Mouse (Mus musculus): ENCODE results near the gene Alk. TPM values are rescaled to one million over a fixed set of nuclear protein-coding genes. Genes with fewer than 3 reads are reported as not detected.

The Alk gene
- polyA plus RNA-seq, 1 experiment from 2014 or later, result 2.2 TPM

DNA sequence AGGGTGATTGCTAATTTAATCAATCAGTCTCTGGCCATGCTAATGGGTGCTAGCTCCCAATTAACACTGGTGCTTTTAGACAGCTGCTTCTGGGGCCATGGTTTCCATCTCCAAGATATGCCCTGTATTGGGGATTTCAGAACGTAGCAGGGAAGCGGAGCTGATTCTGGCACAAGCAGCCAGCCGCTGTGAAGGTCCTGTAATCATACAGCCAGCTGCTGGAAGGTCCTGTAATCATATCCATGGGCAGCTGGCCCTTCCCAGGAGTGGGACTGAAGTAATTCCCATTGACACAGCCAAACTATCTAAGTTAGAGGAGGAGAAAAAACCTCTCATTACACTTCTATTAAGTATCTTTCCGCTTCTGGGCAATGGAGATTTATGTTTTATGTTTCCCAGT lies 242.5 kb downstream of the Alk start:
- no peaks in the 10 kb centered on the region for H3K36me3 ChIP-seq
- no peak overlapping the region for H3K4me2 ChIP-seq (replicated peaks)
- no peaks in the 10 kb centered on the region for H3K4me1 ChIP-seq
- no peak overlapping the region for H3K27ac ChIP-seq
- no peak for ATAC-seq (ENCODE audit: low FRiP score, low read depth)
- WGBS, result 88% methylated on average over 4 of the region's 4 CpGs
- H3K4me3 ChIP-seq, result no peak overlapping the region
- no peak overlapping the region for H3K9ac ChIP-seq
- H3K9me3 ChIP-seq, result no peaks in the 10 kb centered on the region; the same call in 1 of the 2 replicates
- H3K27me3 ChIP-seq (replicated peaks), result no peaks in the 10 kb centered on the region

GRCm38 (mm10) chr17:72356759-72357302 lies 247.6 kb downstream of the Alk start:
- no peak for ATAC-seq (ENCODE audit: low FRiP score, low read depth)
- WGBS, result 44% methylated on average over 5 of the region's 5 CpGs

DNA sequence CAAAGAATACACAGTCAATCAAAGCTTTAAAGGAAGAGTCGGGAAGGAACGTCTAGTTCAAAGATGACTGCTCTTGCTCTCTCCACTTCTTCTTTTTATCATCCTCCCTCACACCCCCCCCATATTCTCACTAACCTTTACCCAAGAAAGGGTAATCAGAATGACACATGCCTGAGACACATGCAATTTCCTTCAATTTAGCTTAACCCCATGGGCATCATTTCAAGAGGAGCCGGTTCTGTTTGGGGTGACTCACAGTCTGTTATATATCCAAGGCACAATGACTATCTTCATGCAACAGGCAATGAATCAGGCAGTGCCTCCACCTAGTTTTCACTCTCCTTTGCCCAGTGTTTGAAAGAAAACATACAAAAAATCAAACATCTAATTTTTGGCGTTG lies 265.0 kb downstream of the Alk start:
- Histone ChIP-seq H3K9me3 (no peaks in the 10 kb centered on the region), H3K27me3 (replicated peaks) (no peaks in the 10 kb centered on the region), H3K4me1 (no peaks in the 10 kb centered on the region), H3K36me3 (no peaks in the 10 kb centered on the region), H3K27ac (no peak overlapping the region), H3K4me2 (replicated peaks) (no peak overlapping the region), H3K4me3 (no peak overlapping the region), H3K9ac (no peak overlapping the region)
- WGBS, result 91% methylated on average over 4 of the region's 4 CpGs
- ATAC-seq (ENCODE audit: low FRiP score, low read depth), result no peak

More at GRCm38 (mm10) chr17:72356759-72357302, 247.6 kb downstream of the Alk start:
- Histone ChIP-seq H3K4me3 (no peak overlapping the region), H3K27ac (no peak overlapping the region), H3K36me3 (no peaks in the 10 kb centered on the region), H3K4me1 (no peaks in the 10 kb centered on the region), H3K9me3 (no peaks in the 10 kb centered on the region; the same call in 1 of the 2 replicates), H3K4me2 (replicated peaks) (no peak overlapping the region), H3K27me3 (replicated peaks) (no peaks in the 10 kb centered on the region), H3K9ac (no peak overlapping the region)

DNA sequence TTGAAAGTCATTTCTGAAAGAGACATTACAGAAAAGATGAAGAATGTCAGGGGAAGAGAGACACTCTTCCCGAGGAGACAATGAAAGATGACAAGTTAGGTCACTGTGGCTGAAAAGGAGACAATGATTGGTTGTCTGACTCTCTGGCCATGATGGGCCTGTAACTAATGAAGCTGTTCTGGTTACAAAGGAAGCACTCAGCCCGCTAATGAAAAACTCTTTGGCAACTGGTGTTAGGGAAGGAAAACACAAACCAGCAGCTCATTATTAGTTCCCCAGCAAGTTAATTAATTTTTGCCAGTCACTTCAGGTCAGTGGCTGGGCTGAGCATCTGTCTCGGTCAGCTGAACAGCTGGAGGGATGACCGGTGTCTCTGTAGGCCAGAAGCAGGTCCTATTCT lies 271.5 kb downstream of the Alk start:
- H3K27me3 ChIP-seq (replicated peaks), result no peaks in the 10 kb centered on the region
- H3K27ac ChIP-seq, result no peak overlapping the region
- H3K4me1 ChIP-seq, result no peaks in the 10 kb centered on the region
- no peak overlapping the region for H3K4me3 ChIP-seq
- H3K9me3 ChIP-seq, result no peaks in the 10 kb centered on the region
- ATAC-seq (ENCODE audit: low FRiP score, low read depth), result no peak
- no peak overlapping the region for H3K4me2 ChIP-seq (replicated peaks)
- H3K9ac ChIP-seq, result no peak overlapping the region
- H3K36me3 ChIP-seq, result no peaks in the 10 kb centered on the region
- 45% methylated on average over 4 of the region's 4 CpGs for WGBS

- no peaks in the 10 kb centered on the region for H3K36me3 ChIP-seq
- H3K9ac ChIP-seq, result no peak overlapping the region
- 84% methylated on average over 4 of the region's 4 CpGs for WGBS
- H3K4me2 ChIP-seq (replicated peaks), result no peak overlapping the region
- no peak overlapping the region for H3K4me3 ChIP-seq
- no peak for ATAC-seq (ENCODE audit: low FRiP score, low read depth)
- H3K27ac ChIP-seq, result no peak overlapping the region
- H3K9me3 ChIP-seq, result no peaks in the 10 kb centered on the region
- H3K4me1 ChIP-seq, result no peaks in the 10 kb centered on the region
- no peaks in the 10 kb centered on the region for H3K27me3 ChIP-seq (replicated peaks)
These were observed 278.5 kb downstream of the Alk start for GRCm38 (mm10) chr17:72325941-72326340.

DNA sequence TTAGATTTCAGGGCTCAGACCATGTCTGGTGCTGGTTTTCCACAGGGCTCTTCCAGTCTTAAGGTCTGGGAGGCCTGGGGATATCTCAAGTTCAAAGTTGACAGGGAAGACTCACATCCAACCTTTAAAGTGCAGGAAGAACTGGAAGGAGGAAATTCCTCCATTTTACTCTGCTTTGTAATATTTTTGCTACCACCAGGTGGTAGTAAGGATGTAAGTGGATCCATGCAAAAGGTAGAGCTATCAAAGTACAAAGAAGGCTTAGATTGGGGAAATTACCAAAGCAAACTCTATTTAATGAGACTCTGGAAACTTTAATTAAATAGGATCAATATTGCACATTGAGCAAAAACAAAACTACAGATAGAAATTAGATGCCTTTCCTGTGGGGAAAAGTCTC lies 284.9 kb downstream of the Alk start:
- no peaks in the 10 kb centered on the region for H3K9me3 ChIP-seq
- no peak for ATAC-seq (ENCODE audit: low FRiP score, low read depth)
- H3K9ac ChIP-seq, result no peak overlapping the region
- H3K36me3 ChIP-seq, result no peaks in the 10 kb centered on the region
- H3K4me1 ChIP-seq, result no peaks in the 10 kb centered on the region
- H3K4me2 ChIP-seq (replicated peaks), result no peak overlapping the region
- no peaks in the 10 kb centered on the region for H3K27me3 ChIP-seq (replicated peaks)
- H3K27ac ChIP-seq, result no peak overlapping the region
- no peak overlapping the region for H3K4me3 ChIP-seq

DNA sequence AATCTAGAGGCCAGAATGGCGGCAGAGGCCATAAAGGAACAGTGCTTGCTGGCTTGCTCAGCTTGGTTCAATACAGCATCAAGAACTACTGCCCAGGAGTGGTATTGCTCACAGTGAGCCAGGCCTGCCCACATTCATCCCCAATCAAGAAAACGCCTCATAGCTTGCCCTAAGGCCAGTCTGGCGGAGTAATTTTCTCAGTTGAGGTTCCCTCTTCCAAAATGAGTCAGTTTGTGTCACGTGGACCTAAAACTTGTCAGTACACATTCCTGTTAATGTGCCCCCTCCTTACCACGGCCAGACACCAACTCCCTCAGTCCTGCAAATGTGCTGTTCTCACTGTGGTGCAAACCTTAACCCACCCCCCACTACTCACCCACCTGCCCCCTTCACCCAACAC lies 304.8 kb downstream of the Alk start:
- Histone ChIP-seq H3K27ac (no peak overlapping the region), H3K9me3 (no peaks in the 10 kb centered on the region), H3K4me3 (no peak overlapping the region), H3K9ac (no peak overlapping the region), H3K4me2 (replicated peaks) (no peak overlapping the region), H3K27me3 (replicated peaks) (no peaks in the 10 kb centered on the region), H3K4me1 (no peaks in the 10 kb centered on the region), H3K36me3 (no peaks in the 10 kb centered on the region)
- ATAC-seq (ENCODE audit: low FRiP score, low read depth), result no peak
- whole genome bisulfite sequencing, result 81% methylated on average over 5 of the region's 5 CpGs

- no peak for ATAC-seq (ENCODE audit: low FRiP score, low read depth)
- no peak overlapping the region for H3K4me2 ChIP-seq (replicated peaks)
- no peak overlapping the region for H3K27ac ChIP-seq
- H3K27me3 ChIP-seq (replicated peaks), result no peaks in the 10 kb centered on the region
- WGBS, result 94% methylated on average over 1 of the region's 1 CpGs
- H3K9ac ChIP-seq, result no peak overlapping the region
- H3K36me3 ChIP-seq, result no peaks in the 10 kb centered on the region
- H3K4me3 ChIP-seq, result no peak overlapping the region
- H3K4me1 ChIP-seq, result no peaks in the 10 kb centered on the region
- no peaks in the 10 kb centered on the region for H3K9me3 ChIP-seq
These were observed 308.1 kb downstream of the Alk start for GRCm38 (mm10) chr17:72296349-72296748.

DNA sequence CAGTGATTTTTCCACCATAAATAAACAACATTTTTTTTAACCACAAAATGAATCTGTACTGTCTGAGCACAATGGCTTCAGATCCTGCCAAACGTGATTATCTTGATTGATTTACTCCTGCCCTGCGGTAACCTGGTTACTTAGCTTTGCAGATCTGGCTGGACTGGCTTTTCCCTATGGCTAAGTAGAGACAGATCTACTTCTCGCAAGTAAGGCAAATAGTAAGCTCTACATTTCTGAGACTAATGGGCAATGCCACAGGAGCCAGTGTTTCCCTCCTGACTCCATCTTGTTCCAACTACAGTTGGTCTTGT lies 311.2 kb downstream of the Alk start:
- whole genome bisulfite sequencing, result 83% methylated on average over 3 of the region's 3 CpGs

DNA sequence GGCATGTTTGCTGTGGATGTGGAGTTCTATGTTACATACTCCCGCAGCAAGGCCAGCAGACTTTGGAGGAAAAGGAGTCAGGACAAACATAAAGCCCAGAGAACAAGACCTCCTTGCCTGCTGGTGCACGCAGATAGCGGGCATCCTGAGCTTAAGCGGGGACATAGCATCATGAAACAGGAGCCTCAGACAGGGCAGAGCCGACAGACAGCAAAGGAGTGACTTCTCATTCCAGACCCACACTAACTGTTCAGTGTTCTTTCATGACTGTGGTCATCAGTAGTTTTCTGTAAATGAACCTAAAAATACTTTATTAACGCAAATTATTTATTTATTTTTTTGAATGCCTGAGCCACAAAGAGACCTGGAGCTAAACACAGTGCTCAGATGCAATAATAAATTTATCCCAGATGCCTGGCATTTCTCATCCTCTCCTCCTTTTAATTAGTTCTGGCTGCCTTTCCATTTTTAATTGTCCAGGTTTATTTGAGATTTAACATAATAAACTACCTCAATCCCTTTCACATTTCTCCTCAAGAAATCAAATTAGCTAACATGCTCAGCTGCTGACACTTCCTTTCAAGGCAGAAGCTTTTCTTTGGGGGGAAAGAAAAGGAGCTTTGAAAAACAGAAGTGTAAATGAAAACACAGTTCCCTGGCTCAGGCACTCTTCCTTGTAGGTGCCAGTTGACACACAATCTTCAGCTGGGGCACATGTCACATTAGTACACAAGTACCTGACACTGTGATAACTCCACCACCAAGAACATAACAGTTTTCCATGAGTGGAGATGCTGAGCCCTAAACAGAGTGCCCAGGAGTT lies 311.8 kb downstream of the Alk start:
- Histone ChIP-seq H3K4me2 (replicated peaks) (no peak overlapping the region), H3K27ac (no peak overlapping the region), H3K27me3 (replicated peaks) (no peaks in the 10 kb centered on the region), H3K4me3 (no peak overlapping the region), H3K36me3 (no peaks in the 10 kb centered on the region), H3K4me1 (no peaks in the 10 kb centered on the region), H3K9ac (no peak overlapping the region), H3K9me3 (no peaks in the 10 kb centered on the region)
- no peak for ATAC-seq (ENCODE audit: low FRiP score, low read depth)
- WGBS, result 93% methylated on average over 6 of the region's 6 CpGs

More for the DNA sequence above, 311.2 kb downstream of the Alk start:
- H3K36me3 ChIP-seq, result no peaks in the 10 kb centered on the region
- no peaks in the 10 kb centered on the region for H3K9me3 ChIP-seq
- H3K27me3 ChIP-seq (replicated peaks), result no peaks in the 10 kb centered on the region
- ATAC-seq (ENCODE audit: low FRiP score, low read depth), result no peak
- no peak overlapping the region for H3K27ac ChIP-seq
- no peak overlapping the region for H3K4me3 ChIP-seq
- no peak overlapping the region for H3K9ac ChIP-seq
- no peaks in the 10 kb centered on the region for H3K4me1 ChIP-seq
- no peak overlapping the region for H3K4me2 ChIP-seq (replicated peaks)

GRCm38 (mm10) chr17:72285961-72286360 lies 318.5 kb downstream of the Alk start:
- no peaks in the 10 kb centered on the region for H3K4me1 ChIP-seq
- H3K4me3 ChIP-seq, result no peak overlapping the region
- no peak overlapping the region for H3K4me2 ChIP-seq (replicated peaks)
- no peaks in the 10 kb centered on the region for H3K9me3 ChIP-seq
- H3K27me3 ChIP-seq (replicated peaks), result no peaks in the 10 kb centered on the region
- no peaks in the 10 kb centered on the region for H3K36me3 ChIP-seq
- 42% methylated on average over 3 of the region's 3 CpGs for WGBS
- ATAC-seq (ENCODE audit: low FRiP score, low read depth), result no peak
- no peak overlapping the region for H3K27ac ChIP-seq
- H3K9ac ChIP-seq, result no peak overlapping the region

- Histone ChIP-seq H3K27ac (no peak overlapping the region), H3K9me3 (no peaks in the 10 kb centered on the region), H3K36me3 (no peaks in the 10 kb centered on the region), H3K27me3 (replicated peaks) (no peaks in the 10 kb centered on the region), H3K4me1 (no peaks in the 10 kb centered on the region), H3K4me3 (no peak overlapping the region), H3K4me2 (replicated peaks) (no peak overlapping the region), H3K9ac (no peak overlapping the region)
- ATAC-seq (ENCODE audit: low FRiP score, low read depth), result no peak
These were observed 326.1 kb downstream of the Alk start for GRCm38 (mm10) chr17:72278296-72278695.

- H3K9ac ChIP-seq, result no peak overlapping the region
- no peaks in the 10 kb centered on the region for H3K36me3 ChIP-seq
- H3K4me2 ChIP-seq (replicated peaks), result no peak overlapping the region
- no peaks in the 10 kb centered on the region for H3K9me3 ChIP-seq
- no peaks in the 10 kb centered on the region for H3K27me3 ChIP-seq (replicated peaks)
- no peak overlapping the region for H3K4me3 ChIP-seq
- H3K27ac ChIP-seq, result no peak overlapping the region
- H3K4me1 ChIP-seq, result no peaks in the 10 kb centered on the region
- no peak for ATAC-seq (ENCODE audit: low FRiP score, low read depth)
- WGBS, result 80% methylated on average over 6 of the region's 6 CpGs
These were observed 327.6 kb downstream of the Alk start for GRCm38 (mm10) chr17:72276778-72277177.
